Mouse (Mus musculus): ENCODE data around the gene Mid1.
"Not testable (repeated sequence)": the region's sequence is repeated elsewhere in the genome, so short reads cannot be mapped to it uniquely, and the experiment has no call there.

Mid1 gene

GRCm38 (mm10) chrX:169986519-169987367 lies 301.7 kb downstream of the Mid1 start:
- DNase-seq (ENCODE audit: low read depth, low spot score) = peak; percentile 60

GRCm38 (mm10) chrX:169987368-169987837 lies 302.4 kb downstream of the Mid1 start:
- DNase-seq (ENCODE audit: low read depth, low spot score) = peak; percentile 51

- peak; percentile 35 for DNase-seq (ENCODE audit: low read depth, low spot score)
Observed at GRCm38 (mm10) chrX:169988571-169989218, 303.7 kb downstream of the Mid1 start.

- peak; percentile 50 for DNase-seq (ENCODE audit: low read depth, low spot score)
Observed at GRCm38 (mm10) chrX:169989219-169989595, 304.2 kb downstream of the Mid1 start.

- DNase-seq (ENCODE audit: low read depth, low spot score) = peak; percentile 26
Observed at GRCm38 (mm10) chrX:169989691-169990631, 305.0 kb downstream of the Mid1 start.

GRCm38 (mm10) chrX:169991128-169991873 lies 306.3 kb downstream of the Mid1 start:
- peak; percentile 76 for DNase-seq (ENCODE audit: low read depth, low spot score)

GRCm38 (mm10) chrX:169992086-169992930 lies 307.3 kb downstream of the Mid1 start:
- DNase-seq (ENCODE audit: low read depth, low spot score) = not testable (repeated sequence)

- not testable (repeated sequence) for DNase-seq (ENCODE audit: low read depth, low spot score)
Observed at GRCm38 (mm10) chrX:169992951-169993547, 308.1 kb downstream of the Mid1 start.

- not testable (repeated sequence) for DNase-seq (ENCODE audit: low read depth, low spot score)
Observed at GRCm38 (mm10) chrX:169994011-169994865, 309.2 kb downstream of the Mid1 start.

GRCm38 (mm10) chrX:169994866-169995711 lies 310.1 kb downstream of the Mid1 start:
- DNase-seq (ENCODE audit: low read depth, low spot score) = not testable (repeated sequence)

GRCm38 (mm10) chrX:169995909-169996521 lies 311.0 kb downstream of the Mid1 start:
- DNase-seq (ENCODE audit: low read depth, low spot score) = not testable (repeated sequence)

- not testable (repeated sequence) for DNase-seq (ENCODE audit: low read depth, low spot score)
Observed at GRCm38 (mm10) chrX:169996926-169997325, 311.9 kb downstream of the Mid1 start.

GRCm38 (mm10) chrX:169997456-169997853 lies 312.5 kb downstream of the Mid1 start:
- DNase-seq (ENCODE audit: low read depth, low spot score) = not testable (repeated sequence)

- peak; percentile 100 for DNase-seq (ENCODE audit: low read depth, low spot score)
Observed at GRCm38 (mm10) chrX:169997854-169998456, 313.0 kb downstream of the Mid1 start.

GRCm38 (mm10) chrX:169998559-169999219 lies 313.7 kb downstream of the Mid1 start:
- DNase-seq (ENCODE audit: low read depth, low spot score) = not testable (repeated sequence)

All from c-Kit-negative CD71-positive TER-119-positive erythroid progenitor cells, embryonic 14.5 days (primary cell).